Mouse (Mus musculus): ENCODE measurements around the gene Cfc1. TPM values are rescaled to one million over a fixed set of nuclear protein-coding genes. Genes with fewer than 3 reads are reported as not detected.

Gene Cfc1
- not detected for total RNA-seq (2023)

DNA sequence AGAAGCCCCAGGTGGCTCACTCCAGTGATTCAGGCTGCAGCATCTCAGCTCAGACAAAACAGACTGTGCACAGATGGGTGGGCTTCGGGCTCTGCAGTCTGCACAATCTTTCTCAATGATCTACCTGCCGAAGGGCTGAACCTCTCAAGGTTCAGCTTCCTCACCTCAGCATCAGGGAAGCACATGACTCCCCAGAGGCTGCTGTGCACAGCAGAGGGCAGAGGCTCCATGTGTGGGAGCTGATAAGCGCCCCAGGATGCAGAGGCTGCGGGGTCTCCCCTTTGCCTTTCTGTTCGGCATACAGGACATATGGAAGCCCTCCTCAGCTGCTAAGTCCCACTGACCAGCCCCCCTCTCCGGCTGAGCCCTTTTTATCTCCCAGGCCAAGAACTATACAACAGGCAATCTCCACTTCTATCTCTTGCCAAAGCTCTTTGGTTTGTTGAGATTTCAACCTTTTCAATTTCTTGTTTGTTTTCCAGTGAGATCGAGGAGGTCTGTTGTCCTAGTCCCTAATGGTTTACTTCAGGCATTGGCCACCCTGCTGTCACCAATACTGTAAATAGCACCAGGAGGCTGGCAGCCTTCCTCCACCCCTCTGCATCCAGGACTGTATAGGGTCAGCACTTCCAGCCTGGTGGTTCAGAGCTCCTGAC is at the start of gene Cfc1:
Cfc1 (plus strand) TSS at position 606 of the 656 bp plus-strand sequence.

DNA sequence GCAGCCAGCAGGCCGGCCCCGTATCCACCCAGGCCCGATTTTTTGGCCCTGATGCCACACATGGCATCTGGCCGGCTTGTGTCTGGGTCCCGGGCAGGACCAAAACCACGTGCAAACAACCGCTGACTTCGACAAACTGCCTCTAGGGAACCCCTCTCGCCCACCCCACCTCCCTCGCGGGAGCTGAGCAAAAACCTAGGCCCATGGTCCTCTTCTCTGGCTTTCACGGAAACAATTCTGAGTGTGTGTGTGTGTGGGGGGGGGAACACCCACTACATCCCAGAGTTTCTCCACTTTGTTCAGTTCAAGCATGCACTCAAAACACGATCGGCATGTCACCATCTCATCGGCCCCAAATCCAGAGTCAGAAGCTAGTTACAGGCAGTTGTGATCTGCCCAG is 25.4 kb downstream of the Cfc1 start, which contains the start of gene Prss40:
Prss40 (minus strand) TSS at position 101 of the 400 bp plus-strand sequence.

DNA sequence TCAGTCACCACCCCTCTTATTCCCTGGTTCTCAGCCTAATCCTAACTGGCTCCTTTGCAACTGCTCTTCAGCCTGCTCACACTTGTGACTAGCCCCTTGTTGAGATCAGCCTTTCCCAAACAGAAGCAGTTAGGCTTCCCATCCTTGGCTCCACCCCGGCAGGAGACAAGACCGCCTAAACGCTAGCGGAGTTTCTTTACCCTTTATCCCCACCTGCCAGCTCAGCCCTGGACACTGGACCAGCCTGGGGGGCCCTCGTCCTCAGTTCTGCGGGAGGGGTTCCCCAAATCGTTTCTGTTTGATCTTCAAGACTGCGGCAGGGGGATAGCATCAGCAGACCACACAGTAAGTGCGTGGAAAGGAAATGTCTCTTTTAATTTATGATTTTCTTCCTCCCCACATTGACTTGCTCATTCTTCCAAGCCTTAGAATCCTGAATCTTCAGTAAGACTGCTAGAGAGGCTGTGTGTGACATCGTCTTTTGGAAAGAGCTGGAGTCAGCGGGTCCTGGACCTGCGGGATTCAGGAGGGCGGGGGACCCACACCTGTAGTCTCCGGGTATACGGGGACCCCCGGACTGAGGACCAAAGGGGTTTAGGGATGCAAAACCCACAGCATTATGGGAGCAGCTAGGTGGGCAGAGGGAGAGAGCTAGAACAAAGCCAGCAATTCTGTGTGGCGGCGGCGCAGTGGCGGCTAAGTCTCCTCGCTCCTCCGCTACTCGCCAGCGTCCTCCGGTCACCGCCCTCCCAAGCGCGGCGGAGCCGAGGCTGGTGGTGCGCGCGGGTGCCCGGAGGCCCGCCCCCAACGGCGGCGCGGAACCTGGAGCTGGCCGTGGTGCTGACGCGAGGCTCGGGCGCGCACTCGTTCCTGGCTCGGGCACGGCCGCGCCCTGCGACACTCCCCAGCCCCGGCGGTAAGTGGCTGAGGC is 43.7 kb downstream of the Cfc1 start, which contains the start of gene Amer3:
Amer3 (plus strand) TSS at position 807 of the 931 bp plus-strand sequence.

Other genes with a start within 250 kb of the Cfc1 start
- 10 to 100 TPM; 23.4 to 24.4 TPM for gene Ccdc115, start 96.0 kb upstream of the Cfc1 start, total RNA-seq (2023)
- gene Imp4, start 95.8 kb upstream of the Cfc1 start, total RNA-seq (2023) = 100 to 1,000 TPM in 1 of 2 experiments, 10 to 100 TPM in 1; 97.9 to 108 TPM
- 100 to 1,000 TPM; 202 to 215 TPM for gene Ptpn18, start 75.9 kb upstream of the Cfc1 start, total RNA-seq (2023)
- not detected for gene Prss39, start 37.2 kb upstream of the Cfc1 start, total RNA-seq (2023)
- gene Prss40, start 25.3 kb downstream of the Cfc1 start, total RNA-seq (2023) = not detected
- gene Amer3, start 44.0 kb downstream of the Cfc1 start, total RNA-seq (2023) = not detected